Mouse (Mus musculus): ENCODE results near the gene Psapl1. TPM values are rescaled to one million over a fixed set of nuclear protein-coding genes. Genes with fewer than 3 reads are reported as not detected.

Psapl1 gene
- polyA plus RNA-seq, 1 experiment from 2014 or later = 95.5 TPM

- Histone ChIP-seq H3K4me1 (no peaks in the 10 kb centered on the region), H3K4me3 (no peak overlapping the region), H3K9me3 (no peaks in the 10 kb centered on the region), H3K4me2 (no peak overlapping the region), H3K27ac (no peak overlapping the region), H3K36me3 (no peaks in the 10 kb centered on the region), H3K9ac (no peak overlapping the region), H3K27me3 (no peaks in the 10 kb centered on the region)
- 69% methylated on average over 7 of the region's 7 CpGs for WGBS
- no peak for ATAC-seq (ENCODE audit: insufficient number of reproducible peaks, low FRiP score, low TSS enrichment, low read depth)
These were observed 21.5 kb upstream of the Psapl1 start for GRCm38 (mm10) chr5:36182326-36182725.

GRCm38 (mm10) chr5:36186294-36187053, 17.3 kb upstream of the Psapl1 start:
- H3K27me3 ChIP-seq = no peaks in the 10 kb centered on the region
- H3K9ac ChIP-seq = no peak overlapping the region
- no peaks in the 10 kb centered on the region for H3K9me3 ChIP-seq
- H3K4me1 ChIP-seq = no peaks in the 10 kb centered on the region
- no peak overlapping the region for H3K4me2 ChIP-seq
- no peak overlapping the region for H3K4me3 ChIP-seq
- no peaks in the 10 kb centered on the region for H3K36me3 ChIP-seq
- no peak overlapping the region for H3K27ac ChIP-seq
- WGBS = 60% methylated on average over 8 of the region's 8 CpGs
- no peak for ATAC-seq (ENCODE audit: insufficient number of reproducible peaks, low FRiP score, low TSS enrichment, low read depth)

GRCm38 (mm10) chr5:36188310-36188709, 15.5 kb upstream of the Psapl1 start:
- Histone ChIP-seq H3K4me3 (no peak overlapping the region), H3K9me3 (no peaks in the 10 kb centered on the region), H3K9ac (no peak overlapping the region), H3K4me1 (peaks cover 14% of the 10 kb centered on the region), H3K27me3 (no peaks in the 10 kb centered on the region), H3K4me2 (no peak overlapping the region), H3K27ac (no peak overlapping the region), H3K36me3 (no peaks in the 10 kb centered on the region)
- 88% methylated on average over 4 of the region's 4 CpGs for WGBS
- ATAC-seq (ENCODE audit: insufficient number of reproducible peaks, low FRiP score, low TSS enrichment, low read depth) = no peak

- Histone ChIP-seq H3K4me1 (peaks cover 25% of the 10 kb centered on the region), H3K9ac (no peak overlapping the region), H3K36me3 (no peaks in the 10 kb centered on the region), H3K27ac (no peak overlapping the region), H3K27me3 (no peaks in the 10 kb centered on the region), H3K9me3 (no peaks in the 10 kb centered on the region), H3K4me3 (no peak overlapping the region), H3K4me2 (no peak overlapping the region)
- no peak for ATAC-seq (ENCODE audit: insufficient number of reproducible peaks, low FRiP score, low TSS enrichment, low read depth)
- WGBS = 78% methylated on average over 4 of the region's 4 CpGs
These were observed 12.5 kb upstream of the Psapl1 start for GRCm38 (mm10) chr5:36191285-36191684.

- H3K9ac ChIP-seq = no peak overlapping the region
- H3K27ac ChIP-seq = no peak overlapping the region
- no peak overlapping the region for H3K4me2 ChIP-seq
- H3K4me3 ChIP-seq = no peak overlapping the region
- no peaks in the 10 kb centered on the region for H3K27me3 ChIP-seq
- no peaks in the 10 kb centered on the region for H3K36me3 ChIP-seq
- no peaks in the 10 kb centered on the region for H3K9me3 ChIP-seq
- H3K4me1 ChIP-seq = peaks cover 27% of the 10 kb centered on the region
- no peak for ATAC-seq (ENCODE audit: insufficient number of reproducible peaks, low FRiP score, low TSS enrichment, low read depth)
- WGBS = 73% methylated on average over 3 of the region's 3 CpGs
These were observed 11.9 kb upstream of the Psapl1 start for GRCm38 (mm10) chr5:36191876-36192275.

GRCm38 (mm10) chr5:36192677-36193076, 11.1 kb upstream of the Psapl1 start:
- Histone ChIP-seq H3K4me1 (peaks cover 27% of the 10 kb centered on the region), H3K27me3 (no peaks in the 10 kb centered on the region), H3K4me2 (no peak overlapping the region), H3K4me3 (no peak overlapping the region), H3K36me3 (no peaks in the 10 kb centered on the region), H3K9ac (no peak overlapping the region), H3K27ac (no peak overlapping the region), H3K9me3 (no peaks in the 10 kb centered on the region)
- 0 out of 2 replicates have a peak, but pooled peaks have one; percentile 30 for ATAC-seq (ENCODE audit: insufficient number of reproducible peaks, low FRiP score, low TSS enrichment, low read depth)
- 63% methylated on average over 2 of the region's 2 CpGs for WGBS

- Histone ChIP-seq H3K27me3 (no peaks in the 10 kb centered on the region), H3K36me3 (no peaks in the 10 kb centered on the region), H3K27ac (no peak overlapping the region), H3K4me1 (peaks cover 27% of the 10 kb centered on the region), H3K9ac (no peak overlapping the region), H3K4me3 (no peak overlapping the region), H3K4me2 (no peak overlapping the region), H3K9me3 (no peaks in the 10 kb centered on the region)
- ATAC-seq (ENCODE audit: insufficient number of reproducible peaks, low FRiP score, low TSS enrichment, low read depth) = no peak
- 73% methylated on average over 4 of the region's 4 CpGs for WGBS
These were observed 9.2 kb upstream of the Psapl1 start for GRCm38 (mm10) chr5:36194631-36195030.

GRCm38 (mm10) chr5:36195436-36195835, 8.4 kb upstream of the Psapl1 start:
- Histone ChIP-seq H3K4me1 (peaks cover 27% of the 10 kb centered on the region), H3K27ac (0 out of 2 replicates have a peak overlapping the region, but pooled peaks have one; percentile 12), H3K36me3 (no peaks in the 10 kb centered on the region), H3K9ac (no peak overlapping the region), H3K4me3 (no peak overlapping the region), H3K9me3 (no peaks in the 10 kb centered on the region), H3K27me3 (no peaks in the 10 kb centered on the region), H3K4me2 (no peak overlapping the region)
- no peak for ATAC-seq (ENCODE audit: insufficient number of reproducible peaks, low FRiP score, low TSS enrichment, low read depth)
- whole genome bisulfite sequencing = 89% methylated on average over 4 of the region's 4 CpGs

- WGBS = 72% methylated on average over 1 of the region's 1 CpGs
- no peaks in the 10 kb centered on the region for H3K27me3 ChIP-seq
- no peak overlapping the region for H3K9ac ChIP-seq
- no peak overlapping the region for H3K27ac ChIP-seq
- ATAC-seq (ENCODE audit: insufficient number of reproducible peaks, low FRiP score, low TSS enrichment, low read depth) = no peak
- H3K4me2 ChIP-seq = no peak overlapping the region
- no peak overlapping the region for H3K4me3 ChIP-seq
- H3K36me3 ChIP-seq = no peaks in the 10 kb centered on the region
- H3K9me3 ChIP-seq = no peaks in the 10 kb centered on the region
- H3K4me1 ChIP-seq = peaks cover 20% of the 10 kb centered on the region
These were observed 4.3 kb upstream of the Psapl1 start for GRCm38 (mm10) chr5:36199519-36199918.

GRCm38 (mm10) chr5:36202781-36203180, 1.0 kb upstream of the Psapl1 start:
- Histone ChIP-seq H3K4me3 (no peak overlapping the region), H3K9me3 (no peaks in the 10 kb centered on the region), H3K27ac (peak overlapping the region; percentile 76; the same call in 1 of the 2 replicates), H3K9ac (no peak overlapping the region), H3K4me1 (peaks cover 25% of the 10 kb centered on the region), H3K27me3 (no peaks in the 10 kb centered on the region), H3K36me3 (no peaks in the 10 kb centered on the region), H3K4me2 (no peak overlapping the region)
- ATAC-seq (ENCODE audit: insufficient number of reproducible peaks, low FRiP score, low TSS enrichment, low read depth) = no peak
- 68% methylated on average over 5 of the region's 5 CpGs for WGBS

- Histone ChIP-seq H3K36me3 (no peaks in the 10 kb centered on the region), H3K27ac (peak overlapping the region; percentile 76), H3K4me2 (no peak overlapping the region), H3K27me3 (no peaks in the 10 kb centered on the region), H3K9me3 (no peaks in the 10 kb centered on the region), H3K4me1 (peaks cover 32% of the 10 kb centered on the region), H3K4me3 (no peak overlapping the region), H3K9ac (no peak overlapping the region)
- 83% methylated on average over 5 of the region's 5 CpGs for WGBS
- ATAC-seq (ENCODE audit: insufficient number of reproducible peaks, low FRiP score, low TSS enrichment, low read depth) = no peak; the same call in 1 of the 2 replicates
These were observed 400 bp upstream of the Psapl1 start for GRCm38 (mm10) chr5:36203421-36203820.

GRCm38 (mm10) chr5:36205397-36205796, 1.6 kb downstream of the Psapl1 start:
- WGBS = 51% methylated on average over 11 of the region's 11 CpGs
- Histone ChIP-seq H3K9me3 (no peaks in the 10 kb centered on the region), H3K4me1 (peaks cover 47% of the 10 kb centered on the region), H3K4me3 (no peak overlapping the region), H3K9ac (no peak overlapping the region), H3K4me2 (no peak overlapping the region), H3K36me3 (no peaks in the 10 kb centered on the region), H3K27ac (no peak overlapping the region; the same call in 1 of the 2 replicates), H3K27me3 (no peaks in the 10 kb centered on the region)
- no peak for ATAC-seq (ENCODE audit: insufficient number of reproducible peaks, low FRiP score, low TSS enrichment, low read depth)
